Mouse (Mus musculus) ES-Bruce4 (cell line): ENCODE measurements around the gene Spred2. TPM values are rescaled to one million over a fixed set of nuclear protein-coding genes. Genes with fewer than 3 reads are reported as not detected.
A peak's percentile ranks its signal among the peaks of the same experiment; 100 is the strongest.

Source experiments
- H3K27ac ChIP-seq: 2 replicates; pipeline ENCODE4 v1.5.1; 2012; ENCODE audit warnings: low read length, inconsistent platforms; ENCODE audit not compliant: insufficient read depth
- H3K27me3 ChIP-seq: 2 replicates; pipeline ENCODE4 v1.6.1; 2012; ENCODE audit warnings: mild to moderate bottlenecking, low read length, inconsistent platforms; ENCODE audit not compliant: control insufficient read depth, poor library complexity, insufficient read depth, severe bottlenecking
- H3K36me3 ChIP-seq: 2 replicates; pipeline ENCODE4 v1.6.1; 2012; ENCODE audit warnings: inconsistent platforms, mild to moderate bottlenecking, low read length, moderate library complexity; ENCODE audit not compliant: control insufficient read depth, poor library complexity, insufficient read depth, severe bottlenecking
- H3K4me1 ChIP-seq: one replicate; pipeline ENCODE4 v1.8.1; 2011; ENCODE audit warnings: low read length; ENCODE audit not compliant: control insufficient read depth, insufficient read depth
- H3K4me3 ChIP-seq: 2 replicates; pipeline ENCODE4 v1.5.1; 2011; ENCODE audit warnings: low read depth, mild to moderate bottlenecking, low read length
- H3K9ac ChIP-seq: 2 replicates; pipeline ENCODE4 v1.6.1; 2012; ENCODE audit warnings: low read depth, mild to moderate bottlenecking, inconsistent platforms; ENCODE audit not compliant: poor library complexity, severe bottlenecking
- H3K9me3 ChIP-seq: replicated peaks from 2 replicates; pipeline ENCODE4 v1.6.1; 2012; ENCODE audit warnings: mild to moderate bottlenecking, low read length, inconsistent platforms; ENCODE audit not compliant: control insufficient read depth, poor library complexity, insufficient read depth, severe bottlenecking
- CTCF ChIP-seq: IDR thresholded peaks from one replicate; pipeline ENCODE4 v1.8.1; 2011; ENCODE audit warnings: low read depth, low read length
- EP300 ChIP-seq: IDR thresholded peaks from 2 replicates; pipeline ENCODE4 v1.6.1; 2011; ENCODE audit warnings: low read depth, low read length; ENCODE audit not compliant: insufficient read depth
- POLR2A ChIP-seq: IDR thresholded peaks from one replicate; pipeline ENCODE4 v1.8.1; 2011; ENCODE audit warnings: low read length; ENCODE audit not compliant: insufficient read depth
- polyA plus RNA-seq: library from polyadenylated mRNA; stranded (reverse); fragments of >200 nt; gene quantifications from 2 replicates; pipeline ENCODE4 v1.2.4, GENCODE M21; 2011; ENCODE audit warnings: low read depth; ENCODE audit not compliant: missing spikeins, insufficient read depth, insufficient read length

The Spred2 gene
- polyA plus RNA-seq, 1 experiment, result 41.9 TPM

DNA sequence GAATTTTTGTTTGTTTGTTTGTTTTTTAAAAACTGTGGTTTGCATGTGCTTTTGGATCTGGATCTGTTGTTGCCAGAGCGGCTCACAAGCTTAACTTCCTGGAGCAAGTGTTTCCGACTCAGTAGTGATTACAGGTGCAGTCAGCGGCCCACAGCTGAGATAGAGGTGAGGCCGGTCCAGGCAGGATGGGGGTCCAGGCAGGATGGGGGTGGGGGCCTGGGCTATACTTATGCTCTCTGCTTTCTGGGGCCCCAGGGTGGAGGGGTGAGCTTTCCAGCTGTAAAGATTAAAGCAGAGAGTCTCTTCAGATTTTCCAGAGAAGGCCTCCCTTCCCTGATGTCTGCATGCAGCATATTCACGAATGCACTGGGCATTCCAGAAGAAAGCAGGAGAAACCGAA is 64.5 kb downstream of the Spred2 start:
- Histone ChIP-seq H3K9me3 (no peaks in the 10 kb centered on the region), H3K4me3 (no peak overlapping the region), H3K4me1 (peaks cover 8% of the 10 kb centered on the region), H3K9ac (peak overlapping the region; percentile 36), H3K27ac (peak overlapping the region; percentile 34), H3K36me3 (no peaks in the 10 kb centered on the region), H3K27me3 (no peaks in the 10 kb centered on the region)
- TF ChIP-seq POLR2A (no peak), EP300 (no peak), CTCF (no peak)

GRCm38 (mm10) chr11:19989141-19989910 is 65.2 kb downstream of the Spred2 start:
- H3K9me3 ChIP-seq, result no peaks in the 10 kb centered on the region
- TF ChIP-seq CTCF, result no peak
- no peak for TF ChIP-seq POLR2A
- TF ChIP-seq EP300, result no peak
- H3K4me3 ChIP-seq, result no peak overlapping the region
- peak overlapping the region; percentile 34 for H3K27ac ChIP-seq
- no peaks in the 10 kb centered on the region for H3K36me3 ChIP-seq
- peaks cover 8% of the 10 kb centered on the region for H3K4me1 ChIP-seq
- peak overlapping the region; percentile 36 for H3K9ac ChIP-seq
- no peaks in the 10 kb centered on the region for H3K27me3 ChIP-seq

DNA sequence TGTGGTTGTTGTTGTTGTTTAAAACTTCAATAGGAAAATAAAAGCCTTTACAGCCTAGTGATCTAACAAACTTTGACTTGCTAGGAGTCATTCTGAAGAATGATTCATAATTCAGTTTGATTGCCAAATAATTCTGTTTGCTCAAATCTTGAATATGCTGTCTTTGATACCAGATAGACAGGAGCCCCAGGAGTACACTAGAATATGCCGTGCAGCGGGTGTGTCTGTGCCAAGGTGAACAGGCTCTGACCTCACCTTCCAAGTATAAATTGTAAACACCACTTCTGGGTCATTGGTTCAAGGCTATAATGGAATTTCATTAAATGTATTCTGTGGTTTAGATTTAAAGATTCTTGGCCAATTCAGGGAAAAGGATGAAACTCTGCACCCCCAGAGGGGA is 66.6 kb downstream of the Spred2 start:
- Histone ChIP-seq H3K9ac (no peak overlapping the region), H3K9me3 (no peaks in the 10 kb centered on the region), H3K27me3 (no peaks in the 10 kb centered on the region), H3K36me3 (no peaks in the 10 kb centered on the region), H3K27ac (no peak overlapping the region), H3K4me1 (peaks cover 8% of the 10 kb centered on the region), H3K4me3 (no peak overlapping the region)
- TF ChIP-seq CTCF, result no peak
- TF ChIP-seq EP300, result no peak
- no peak for TF ChIP-seq POLR2A

- H3K27ac ChIP-seq, result no peak overlapping the region
- H3K4me3 ChIP-seq, result no peak overlapping the region
- H3K9ac ChIP-seq, result no peak overlapping the region
- H3K27me3 ChIP-seq, result no peaks in the 10 kb centered on the region
- peaks cover 10% of the 10 kb centered on the region for H3K4me1 ChIP-seq
- TF ChIP-seq CTCF (no peak), POLR2A (no peak), EP300 (no peak)
- H3K36me3 ChIP-seq, result no peaks in the 10 kb centered on the region
- no peaks in the 10 kb centered on the region for H3K9me3 ChIP-seq
Observed at GRCm38 (mm10) chr11:19991303-19991976, 67.3 kb downstream of the Spred2 start.

GRCm38 (mm10) chr11:19992341-19993281 is 68.4 kb downstream of the Spred2 start:
- H3K4me1 ChIP-seq, result peaks cover 7% of the 10 kb centered on the region
- no peak overlapping the region for H3K4me3 ChIP-seq
- no peaks in the 10 kb centered on the region for H3K9me3 ChIP-seq
- H3K36me3 ChIP-seq, result no peaks in the 10 kb centered on the region
- H3K27ac ChIP-seq, result 0 out of 2 replicates have a peak overlapping the region, but pooled peaks have one; percentile 16
- H3K27me3 ChIP-seq, result no peaks in the 10 kb centered on the region
- H3K9ac ChIP-seq, result no peak overlapping the region
- TF ChIP-seq EP300, result no peak
- TF ChIP-seq CTCF, result no peak
- TF ChIP-seq POLR2A, result no peak
